Mouse (Mus musculus) right cerebral cortex, postnatal 14 days (tissue): ENCODE measurements around the gene Dennd2d.
A peak's percentile ranks its signal among the peaks of the same experiment; 100 is the strongest.

ENCODE experiments used
- DNase-seq: peaks from one replicate; pipeline ENCODE4 v3.0.0; 2022

The Dennd2d gene

DNA sequence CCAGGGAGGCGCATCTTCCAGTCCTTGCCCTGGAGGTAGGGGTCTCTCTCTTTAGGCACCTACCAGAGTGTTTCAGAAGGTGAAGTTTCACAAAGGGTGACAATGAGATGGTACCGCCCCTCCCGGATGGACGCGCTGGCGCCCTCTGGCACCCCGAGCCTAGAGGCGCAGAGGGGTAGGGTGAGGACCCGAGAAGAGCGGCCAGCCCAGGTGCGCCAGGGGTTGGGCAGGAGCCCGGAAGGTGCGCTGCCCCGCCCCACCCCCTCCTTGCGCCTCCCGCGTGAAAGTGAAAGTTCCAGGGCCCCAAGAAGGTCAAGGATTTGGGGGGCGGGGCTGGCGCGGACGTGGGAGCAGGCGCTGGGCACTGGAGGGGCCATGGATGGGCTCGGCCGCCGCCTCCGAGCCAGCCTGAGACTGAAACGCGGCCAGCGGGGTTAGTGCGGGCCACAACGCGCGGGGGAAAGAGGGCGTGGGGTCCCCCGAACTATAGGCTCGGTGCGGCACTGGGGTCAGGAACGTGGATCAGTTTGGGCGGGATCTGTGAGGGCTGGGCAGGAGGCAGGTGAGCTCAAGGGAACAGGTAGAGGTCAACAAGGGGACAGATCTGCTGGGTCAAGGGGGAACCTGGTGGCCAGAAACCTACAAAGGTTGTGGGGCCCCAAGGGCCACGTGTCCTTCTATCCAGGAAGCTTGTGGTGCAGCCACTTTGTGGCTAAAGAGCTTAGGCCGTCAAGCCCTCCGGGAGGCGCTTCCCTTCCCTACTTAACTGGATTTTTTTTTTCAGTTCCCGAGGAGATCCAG is at the start of gene Dennd2d:
Gene Dennd2d (plus strand): TSS at position 125 of the 801 bp plus-strand sequence.
- no peak for DNase-seq

DNA sequence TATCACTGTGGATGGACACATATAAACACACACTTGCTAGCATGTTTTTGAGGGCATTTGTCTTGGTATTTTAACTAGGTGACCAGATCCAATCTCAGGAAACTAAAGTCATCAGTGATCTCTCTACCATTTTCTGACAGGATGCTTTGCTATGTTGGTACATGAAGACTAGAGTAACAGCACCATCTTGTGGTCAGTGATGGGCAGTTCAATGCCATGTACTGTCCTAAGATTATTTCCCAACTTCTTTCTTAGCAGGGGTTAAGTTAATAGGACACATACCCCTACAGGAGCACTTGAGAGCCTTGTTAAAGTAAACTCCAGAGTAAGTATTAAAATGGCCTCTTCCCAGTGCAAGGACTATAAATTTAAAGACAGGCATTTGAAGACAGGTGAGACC is 33.6 kb upstream of the Dennd2d start:
- DNase-seq: peak; percentile 11

DNA sequence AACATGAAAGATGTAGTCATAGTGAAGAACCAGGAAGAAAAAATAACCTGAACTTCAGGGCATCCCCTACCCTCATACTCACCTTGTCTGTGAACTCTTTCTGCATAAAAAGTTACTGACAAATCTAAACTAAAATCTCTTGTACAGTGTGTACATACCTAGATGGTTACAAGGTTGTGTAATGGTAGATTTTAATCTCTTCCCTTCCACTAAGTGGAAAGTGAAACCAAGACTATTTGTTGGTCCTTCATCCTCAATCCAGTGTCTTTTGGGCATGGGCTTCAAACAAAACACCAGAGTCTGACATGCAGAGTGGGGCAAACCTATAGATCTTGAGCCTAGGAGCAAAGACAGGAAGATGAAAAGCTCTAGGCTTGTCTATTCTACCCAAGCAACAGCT is 33.2 kb upstream of the Dennd2d start:
- DNase-seq: no peak

DNA sequence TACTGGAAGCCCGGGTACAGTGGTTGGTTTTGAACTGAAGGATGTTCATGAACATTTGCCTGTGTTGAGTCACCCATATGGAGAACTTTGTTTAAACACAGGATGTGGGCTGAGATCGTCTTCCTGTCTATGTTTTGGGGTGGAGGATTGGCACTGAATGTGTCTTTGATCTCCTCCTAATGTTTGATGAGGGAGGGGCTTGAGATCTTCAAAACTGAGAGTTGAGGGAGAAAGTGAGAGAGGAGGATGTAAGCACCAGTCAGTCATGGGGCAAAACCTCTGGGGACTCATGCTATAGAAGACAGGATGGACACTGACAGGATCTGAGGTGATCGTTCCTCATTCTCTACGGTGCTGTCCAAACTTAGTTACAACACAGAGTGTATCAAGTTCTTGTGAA is 32.6 kb upstream of the Dennd2d start:
- DNase-seq: no peak

DNA sequence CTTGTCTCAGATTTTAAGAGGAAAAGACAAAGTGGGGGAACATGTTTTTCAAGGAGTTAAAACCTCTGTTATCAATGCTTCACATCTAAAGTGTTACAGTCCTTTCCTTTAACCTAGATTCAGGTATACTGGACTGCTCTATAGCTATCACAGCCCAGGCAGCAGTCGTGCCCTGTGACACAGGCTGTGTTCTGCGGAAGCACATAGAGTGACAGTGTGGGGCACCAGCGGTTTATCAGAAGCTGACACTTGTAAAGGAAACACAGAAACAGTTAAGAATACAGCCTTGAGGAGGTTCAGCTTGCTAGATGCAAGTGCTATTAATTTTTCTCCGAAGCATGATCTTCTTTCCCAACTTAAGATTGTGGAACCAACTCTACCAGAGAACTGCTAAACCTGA is 29.6 kb upstream of the Dennd2d start:
- DNase-seq: no peak

DNA sequence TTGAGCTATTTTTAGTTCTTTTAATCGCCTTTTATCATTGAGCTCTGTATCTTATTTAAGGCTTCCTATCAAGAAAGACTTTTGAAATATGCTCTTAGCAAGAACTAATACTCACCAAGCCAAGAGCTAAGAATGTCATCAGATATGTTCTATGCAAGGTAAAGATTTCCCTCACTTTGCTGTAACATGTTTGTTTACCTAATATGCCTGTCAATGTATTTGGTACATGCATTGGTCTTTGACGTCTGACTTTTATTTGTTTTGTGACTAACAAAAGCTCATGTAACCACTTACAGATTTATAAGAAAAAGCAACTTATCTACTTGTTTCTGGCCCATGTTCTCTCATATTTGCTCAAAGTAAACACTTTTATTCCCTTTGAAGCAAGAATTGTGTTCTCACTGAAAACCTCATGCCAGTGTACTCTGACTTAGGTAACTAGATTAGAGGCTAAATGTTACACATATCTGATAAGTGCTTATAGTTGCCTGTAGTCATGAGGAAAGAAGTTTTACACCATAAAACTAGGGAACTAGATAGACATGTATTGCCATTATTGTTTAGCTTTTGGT is 24.8 kb upstream of the Dennd2d start:
- no peak for DNase-seq

DNA sequence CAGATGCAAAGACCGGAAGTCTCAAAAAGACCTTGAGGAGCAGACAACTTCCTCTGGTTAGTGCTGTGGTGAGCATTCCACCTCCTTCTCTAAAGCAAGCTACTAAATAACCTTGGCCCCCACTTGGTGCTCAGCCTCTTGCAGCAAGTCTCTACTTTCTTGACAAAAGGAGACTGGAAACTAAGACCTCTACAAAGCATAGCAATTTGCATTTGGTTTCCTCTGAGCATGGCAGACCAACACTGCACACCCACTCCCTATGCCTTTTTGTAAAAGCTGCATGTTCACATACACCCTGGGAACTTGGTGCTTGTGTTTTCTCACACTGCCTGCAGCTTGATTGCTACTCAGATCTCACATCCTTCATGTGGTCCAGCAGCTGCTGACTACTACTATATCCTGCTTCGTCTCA is 20.1 kb upstream of the Dennd2d start:
- no peak for DNase-seq

DNA sequence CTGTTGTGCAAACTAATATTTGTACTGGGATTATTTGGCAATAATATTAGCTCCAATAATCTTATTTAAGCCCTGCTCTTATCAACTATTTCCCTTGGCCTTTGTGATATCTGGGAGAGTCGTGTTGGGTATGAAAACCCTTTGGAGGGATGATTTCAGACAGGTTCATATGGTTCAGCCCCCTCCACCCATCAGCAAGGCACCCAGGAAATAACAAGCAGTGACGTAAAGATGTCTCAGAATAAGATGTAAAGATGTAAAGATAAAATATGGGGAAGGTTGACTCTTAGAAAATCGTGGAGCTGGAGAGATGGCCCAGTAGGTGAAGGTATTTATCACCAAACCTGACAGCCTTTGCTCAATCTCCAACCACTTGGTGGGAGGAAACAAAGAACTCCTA is 19.7 kb upstream of the Dennd2d start:
- DNase-seq: no peak

DNA sequence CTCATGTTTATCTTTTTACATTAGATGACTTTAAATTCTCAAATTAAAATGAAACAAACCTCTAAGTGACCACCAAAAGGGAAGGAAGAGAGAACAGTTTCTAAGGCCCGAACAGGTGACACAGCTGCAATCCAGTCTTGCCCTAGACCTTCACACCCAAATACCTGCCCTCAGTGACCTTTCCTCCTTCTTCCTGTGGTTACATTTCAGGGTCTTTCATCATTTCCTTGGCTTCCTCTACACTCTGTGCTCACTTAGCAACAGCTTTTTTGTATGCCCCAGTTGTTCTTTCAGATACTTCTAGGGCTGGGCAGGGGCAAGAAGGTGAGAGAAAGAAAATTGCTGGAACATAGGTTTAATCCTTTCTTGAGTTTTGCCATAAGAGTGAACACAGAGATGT is 17.5 kb upstream of the Dennd2d start:
- DNase-seq: no peak

DNA sequence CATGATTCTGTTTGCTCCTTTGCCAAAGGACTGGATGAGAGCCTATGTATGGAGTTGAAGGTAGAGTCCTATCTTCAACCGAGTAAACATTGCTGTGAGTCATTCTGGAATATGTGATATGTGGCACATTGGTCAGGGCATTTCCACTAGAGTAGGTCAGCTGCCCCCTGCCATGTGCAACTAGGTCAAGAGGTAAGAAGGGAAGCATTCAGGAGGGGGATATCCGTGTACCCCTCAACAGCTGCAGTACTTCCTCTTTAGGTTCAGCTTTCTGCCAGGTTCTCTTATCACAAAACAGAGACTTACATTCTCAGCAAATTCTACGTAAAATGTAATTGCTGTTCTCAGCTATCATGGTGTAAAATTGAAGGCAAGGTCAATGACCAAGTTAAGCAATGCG is 8.0 kb upstream of the Dennd2d start:
- no peak for DNase-seq

DNA sequence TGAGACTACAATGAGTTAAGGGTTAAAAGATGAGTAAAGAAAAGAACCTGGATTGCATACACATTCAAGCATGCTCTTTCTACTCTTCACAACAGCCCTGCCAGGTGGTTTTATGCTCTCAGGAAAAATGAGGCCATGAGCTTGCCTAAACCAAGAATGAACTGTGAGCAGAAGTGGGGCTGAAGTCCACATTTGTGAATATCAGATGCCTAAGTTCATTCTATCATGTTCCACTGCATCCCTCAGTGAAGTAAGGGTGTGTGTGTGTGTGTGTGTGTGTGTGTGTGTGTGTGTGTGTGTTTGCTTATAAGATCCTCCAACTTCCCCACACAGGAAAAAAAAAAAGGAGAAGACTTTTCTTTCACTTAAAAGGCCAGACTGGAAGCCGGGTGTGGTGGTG is 5.3 kb upstream of the Dennd2d start:
- DNase-seq: no peak

DNA sequence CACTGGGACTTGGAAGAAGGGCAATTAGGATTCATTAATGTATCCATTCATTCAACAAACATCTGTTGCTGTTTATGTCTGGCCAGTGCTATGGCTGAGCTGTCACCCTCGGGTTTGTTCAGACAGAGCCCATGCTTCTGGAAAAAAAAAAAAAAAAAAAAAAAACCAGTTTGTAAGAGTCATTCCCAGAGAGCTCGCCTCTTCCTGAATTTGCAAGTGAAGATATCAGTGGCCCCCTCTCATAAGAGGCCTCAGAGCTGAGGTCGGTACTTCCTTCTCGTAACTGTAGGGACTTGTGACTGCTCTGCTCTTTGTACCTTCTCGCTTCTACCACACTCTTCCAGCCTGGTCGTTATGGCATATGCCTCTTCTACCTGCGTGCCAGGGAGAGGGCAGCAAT is 1.1 kb downstream of the Dennd2d start:
- no peak for DNase-seq

DNA sequence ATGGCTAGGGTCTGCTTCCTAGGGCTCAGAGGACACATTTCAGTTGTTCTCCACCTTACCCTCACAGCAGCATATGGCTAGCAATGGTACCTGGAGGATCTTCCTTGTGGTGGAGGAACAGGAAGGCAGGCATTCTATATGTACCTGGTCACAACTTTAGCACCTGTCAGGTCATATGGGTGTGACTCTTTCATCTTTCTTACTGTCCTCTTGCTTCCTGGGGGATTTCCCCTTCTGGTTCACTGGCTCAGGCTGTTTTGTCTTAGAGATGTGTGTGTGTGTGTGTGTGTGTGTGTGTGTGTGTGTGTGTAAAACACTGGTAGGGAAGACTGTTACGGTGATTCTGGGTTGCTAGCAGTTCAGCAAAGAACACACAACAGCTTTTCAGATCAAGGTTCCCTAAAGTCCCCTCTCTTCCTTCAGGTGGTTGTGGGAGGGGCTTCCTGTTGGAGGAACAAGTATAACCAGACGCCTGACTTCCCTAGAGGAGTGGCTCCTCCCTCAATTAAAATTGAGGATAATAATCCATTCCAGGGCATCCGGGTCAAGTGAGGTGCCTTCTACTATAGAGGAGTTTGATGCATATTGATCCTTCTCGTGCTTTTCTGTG is 1.7 kb downstream of the Dennd2d start:
- no peak for DNase-seq

DNA sequence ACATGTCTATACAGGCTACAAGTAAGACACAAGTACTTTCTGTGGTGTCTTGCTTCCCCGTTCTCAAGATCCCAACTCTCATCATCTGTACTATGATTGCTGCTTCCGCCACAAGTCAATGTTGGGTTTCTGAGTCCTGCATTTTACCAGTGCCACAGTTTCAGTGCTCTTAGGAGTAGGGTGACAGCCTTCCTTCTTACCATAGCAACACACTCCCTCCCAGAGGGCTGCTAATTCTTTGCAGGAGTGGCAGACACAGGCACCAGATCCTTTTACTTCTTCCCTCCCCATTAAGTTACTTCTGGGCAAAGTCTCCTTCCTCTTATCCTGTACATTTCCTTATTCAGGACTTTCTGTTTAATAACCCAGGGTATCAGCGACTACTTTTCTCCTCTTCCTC is 2.7 kb downstream of the Dennd2d start:
- no peak for DNase-seq

DNA sequence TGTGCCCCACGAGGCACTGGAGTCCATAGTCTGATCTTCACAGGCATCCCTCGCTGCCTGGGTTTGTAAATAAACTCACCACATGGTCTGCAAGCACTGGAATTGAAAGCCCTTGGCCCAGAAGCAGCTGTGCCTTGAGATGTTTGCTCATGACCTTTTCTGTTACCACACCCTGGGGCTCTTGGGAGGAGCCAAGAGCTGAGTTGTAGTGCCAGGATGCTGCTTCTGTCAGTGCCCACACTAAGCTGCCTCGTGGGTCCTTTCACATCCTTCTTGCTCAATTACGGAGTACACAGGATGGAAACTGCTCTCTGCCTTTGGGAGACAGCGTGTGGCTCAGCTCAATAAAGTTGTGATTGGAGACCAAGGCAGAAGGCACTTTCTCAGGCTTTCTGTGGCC is 3.6 kb downstream of the Dennd2d start:
- no peak for DNase-seq

DNA sequence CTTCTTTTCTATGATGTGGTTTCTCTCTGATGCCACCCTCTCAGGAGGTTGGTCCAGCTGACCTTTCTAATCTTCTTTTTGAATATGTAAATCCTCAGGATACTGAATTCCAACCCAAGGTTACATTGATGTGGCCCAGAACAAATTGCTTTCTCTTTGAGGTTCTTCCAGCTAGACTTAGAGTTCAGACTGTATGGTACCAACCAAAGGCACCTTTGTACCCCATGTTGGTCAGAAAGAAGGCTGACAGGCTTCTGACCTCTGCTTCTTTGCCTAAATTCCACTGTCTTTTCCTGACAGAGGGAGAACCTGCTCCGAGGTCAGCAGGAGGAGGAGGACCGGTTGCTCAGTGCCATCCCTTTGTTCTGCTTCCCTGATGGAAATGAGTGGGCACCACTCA is 5.3 kb downstream of the Dennd2d start:
- DNase-seq: no peak

DNA sequence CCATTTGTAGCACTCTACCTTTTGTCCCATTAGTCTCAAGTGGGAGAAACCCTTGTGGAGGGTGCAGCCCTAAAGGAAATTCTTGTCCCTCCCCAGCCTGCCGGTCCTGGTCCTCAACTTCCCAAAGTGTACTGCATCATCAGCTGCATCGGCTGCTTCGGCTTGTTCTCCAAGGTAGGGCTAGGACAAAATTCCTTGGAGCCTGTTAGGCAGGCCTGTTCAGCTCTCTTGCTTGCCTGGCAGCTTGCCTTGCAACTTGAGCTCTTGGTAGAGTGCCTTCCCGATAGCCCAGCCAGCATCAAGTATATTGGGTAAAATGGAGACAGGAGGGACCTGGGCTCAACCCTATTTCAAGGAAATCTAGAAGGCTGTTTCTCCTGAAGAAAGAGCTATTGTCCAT is 8.0 kb downstream of the Dennd2d start:
- no peak for DNase-seq

DNA sequence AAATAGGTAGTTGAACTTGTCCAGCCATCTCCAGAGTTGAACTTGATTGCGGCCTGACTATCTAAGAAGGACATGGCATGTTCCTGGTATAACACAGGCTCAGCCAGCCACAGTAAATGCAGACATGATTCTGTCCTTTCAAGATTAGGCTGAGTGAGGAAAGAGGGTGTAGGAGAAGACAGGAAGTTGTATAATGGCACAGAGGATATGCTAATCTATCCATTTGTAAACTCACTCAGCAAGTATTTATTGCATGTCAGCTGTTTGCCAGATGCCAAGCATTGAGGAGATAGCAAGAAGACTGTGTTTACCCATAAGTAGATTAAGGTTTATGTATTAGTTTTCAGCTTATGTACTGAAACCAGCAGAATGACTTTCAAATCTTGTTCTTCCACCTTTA is 10.5 kb downstream of the Dennd2d start:
- DNase-seq: no peak

DNA sequence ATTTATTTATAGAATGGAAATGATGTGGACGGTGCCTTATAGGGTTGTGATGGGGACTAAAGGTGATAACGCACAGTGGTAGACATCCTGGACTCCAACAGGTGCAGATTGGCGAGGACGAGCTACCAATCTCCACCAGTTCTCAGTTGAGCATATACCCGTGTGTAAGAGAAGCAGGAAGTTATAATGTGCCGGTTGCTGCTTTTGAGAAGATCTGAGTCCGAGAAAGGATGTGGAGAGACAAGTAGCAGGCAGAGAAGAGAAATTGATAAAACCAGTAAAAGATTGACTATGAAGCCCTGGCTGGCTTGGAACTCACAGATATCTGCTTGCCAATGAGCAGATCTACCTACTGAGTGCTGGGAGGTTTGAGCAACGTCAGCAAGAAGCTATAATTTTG is 11.0 kb downstream of the Dennd2d start:
- DNase-seq: no peak

DNA sequence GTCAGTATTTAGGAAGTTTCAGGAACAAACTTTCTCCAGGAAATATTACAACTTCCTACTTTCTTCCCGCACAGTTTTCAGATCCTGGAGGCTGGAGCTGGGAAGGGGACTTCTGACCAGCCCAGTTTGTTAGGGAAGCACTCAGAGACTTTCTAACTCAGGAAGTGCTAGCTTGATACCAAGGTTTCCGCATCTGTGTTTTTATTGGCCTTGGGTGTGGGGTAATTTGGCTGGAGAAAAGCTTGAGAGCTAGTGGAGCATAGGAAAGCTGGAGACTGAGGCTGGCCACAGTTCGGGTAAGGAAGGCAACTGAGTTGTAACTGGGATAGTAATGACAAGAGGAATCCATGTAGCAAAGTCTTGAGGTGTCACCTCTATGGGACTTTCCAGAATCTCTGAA is 11.7 kb downstream of the Dennd2d start:
- DNase-seq: no peak

DNA sequence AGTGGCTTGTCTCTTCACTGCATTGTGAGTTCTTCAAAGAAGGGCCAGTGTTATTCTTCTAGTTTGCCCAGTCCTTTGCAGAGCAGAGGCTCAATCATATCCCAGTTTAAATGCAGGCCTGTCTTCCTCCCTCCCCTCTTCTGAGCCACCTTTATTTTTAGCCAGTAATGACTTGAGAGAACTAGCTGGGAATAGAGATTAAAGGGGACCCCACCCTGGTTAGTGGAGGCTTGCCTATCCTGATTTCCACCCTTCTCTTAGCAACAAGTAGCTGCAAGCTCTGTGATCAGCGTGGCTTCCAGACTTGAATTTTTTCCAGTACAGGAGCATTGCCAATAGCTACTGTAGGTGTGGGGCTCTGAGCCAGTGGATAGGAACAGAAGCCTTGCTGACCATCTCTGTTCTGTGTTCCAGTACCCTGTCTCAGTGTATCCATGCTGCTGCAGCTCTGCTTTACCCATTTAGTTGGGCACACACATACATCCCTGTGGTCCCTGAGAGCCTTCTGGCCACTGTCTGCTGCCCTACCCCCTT is 12.3 kb downstream of the Dennd2d start:
- no peak for DNase-seq

DNA sequence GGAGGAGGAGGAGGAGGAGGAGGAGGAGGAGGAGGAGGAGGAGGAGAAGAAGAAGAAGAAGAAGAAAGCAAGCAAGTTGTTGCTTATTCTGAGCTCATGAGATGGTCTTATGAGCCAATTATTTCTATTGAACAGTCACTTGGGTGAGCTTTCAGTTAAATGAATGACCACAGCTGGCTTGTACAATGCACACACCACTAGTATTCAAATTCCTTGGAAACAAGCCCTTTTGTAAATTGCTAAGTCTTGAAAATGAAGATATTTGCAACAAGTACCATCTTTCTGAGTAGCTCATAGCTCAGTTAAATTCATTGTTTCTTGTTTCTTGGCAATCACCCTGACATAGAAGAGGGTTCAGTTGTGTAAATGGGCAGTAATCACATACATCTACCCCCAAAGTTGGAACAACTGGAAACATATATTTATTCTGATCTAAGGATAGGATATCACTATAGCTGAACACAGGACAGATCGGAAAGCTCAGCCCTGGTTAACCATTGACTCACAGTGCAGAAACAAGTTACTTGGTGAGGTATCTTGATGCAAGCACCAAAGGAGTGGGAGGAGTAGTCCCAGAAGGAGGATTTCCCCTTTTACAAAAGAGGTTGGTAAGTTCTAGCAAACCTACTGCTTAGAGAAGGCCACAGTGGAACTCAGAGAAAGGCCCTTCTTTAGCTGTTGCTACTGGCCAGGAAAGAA is 13.3 kb downstream of the Dennd2d start:
- DNase-seq: no peak

DNA sequence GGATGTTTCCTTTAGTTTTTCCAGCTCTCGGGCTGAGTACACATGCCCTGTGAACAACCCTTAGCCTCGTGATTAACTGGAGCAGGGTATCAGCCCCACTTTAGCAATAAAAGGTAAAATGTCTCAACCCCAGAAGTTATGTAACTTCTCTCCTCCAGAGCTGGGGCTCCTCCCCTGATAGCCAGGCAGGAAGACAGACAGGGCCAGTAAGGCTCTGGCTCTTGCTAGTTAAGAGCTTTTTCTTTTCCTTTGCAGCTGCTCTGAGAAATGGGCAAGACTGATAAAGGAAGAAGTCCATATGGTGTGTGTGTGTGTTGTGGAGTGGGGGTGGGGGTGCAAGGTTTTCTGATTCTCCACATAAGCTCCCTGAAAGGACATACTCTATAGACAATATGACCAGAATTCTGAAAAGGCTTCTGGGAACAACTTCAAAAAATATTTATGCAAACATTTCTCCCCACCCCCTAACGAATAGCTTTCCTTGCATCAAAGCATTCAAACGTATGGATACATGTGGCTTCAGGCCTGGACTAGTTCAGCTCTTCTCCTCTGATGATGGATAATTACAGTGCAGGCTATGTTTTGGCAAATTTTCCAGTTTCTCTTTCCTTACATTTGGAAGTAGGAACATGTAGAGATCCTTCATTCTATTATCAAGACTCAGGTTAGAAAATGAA is 14.0 kb downstream of the Dennd2d start:
- no peak for DNase-seq
